15 mouse cellular contexts compared by ENCODE assay signal in the genomic region with DNA sequence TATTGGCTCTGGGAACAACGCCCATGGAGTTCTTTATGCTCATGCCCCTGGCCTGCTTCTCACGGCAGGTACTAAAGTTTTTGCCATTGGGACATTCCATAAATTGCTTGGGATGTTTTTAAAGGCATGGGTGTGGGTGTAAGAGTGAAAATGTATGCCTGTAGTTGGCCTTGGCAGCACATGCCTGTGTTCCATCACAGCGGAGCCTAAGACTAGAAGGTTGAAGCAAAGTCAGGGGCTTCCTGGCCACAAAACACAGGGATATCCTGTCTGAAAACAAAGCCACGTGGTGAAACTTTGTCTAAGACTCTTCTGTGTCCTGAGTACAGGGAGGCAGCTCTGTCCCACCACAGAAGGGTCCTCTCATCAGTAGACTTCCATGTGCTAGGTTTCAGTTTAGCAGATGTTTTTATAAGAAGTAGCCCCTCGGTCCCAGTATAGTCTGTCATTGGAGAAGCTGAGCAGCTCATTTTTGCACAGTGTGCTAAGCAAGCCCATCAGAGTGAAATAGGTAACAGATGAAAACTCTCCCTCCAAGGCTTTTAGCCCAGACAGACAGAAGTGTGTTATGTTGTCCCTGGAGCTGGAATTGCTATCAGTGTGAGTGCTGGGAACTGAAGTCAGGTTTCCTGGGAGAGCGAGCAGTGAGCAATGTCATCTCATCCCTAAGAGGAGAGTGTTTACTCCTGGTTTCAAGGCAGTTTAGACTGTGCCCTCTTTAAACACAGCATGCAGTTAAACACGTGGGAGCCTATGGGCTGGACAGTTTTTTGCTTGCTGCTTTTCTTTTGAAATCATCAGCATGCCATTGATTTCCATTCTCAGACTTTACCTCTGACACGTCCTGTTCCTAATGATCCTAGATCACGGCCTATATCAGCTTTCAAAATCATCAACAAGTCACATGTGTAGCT. TPM values are rescaled to one million over a fixed set of nuclear protein-coding genes. Genes with fewer than 3 reads are reported as not detected.
A peak's percentile ranks its signal among the peaks of the same experiment; 100 is the strongest.
DNase-seq lines count a peak whose midpoint lies in the region; ATAC-seq and TF ChIP-seq lines count a peak whose summit lies in the region.
"Had no signal": no experiment of that assay in that cellular context is flagged by ENCODE, and none has a peak within 500 bp of the region (broad histone marks: within the 10 kb centered on the region; RNA-seq: fewer than 3 reads in every experiment).

No protein-coding gene starts in this region.

- H3K27me3 ChIP-seq in hindbrain, embryonic 12.5 days = no peaks in the 10 kb centered on the region
- H3K27me3 ChIP-seq in hindbrain, embryonic 11.5 days (ENCODE audit: control insufficient read depth, insufficient read depth, low read length) = no peaks in the 10 kb centered on the region
- no peaks in the 10 kb centered on the region for H3K27me3 ChIP-seq in stomach, embryonic 16.5 days (ENCODE audit: control insufficient read depth, insufficient read depth, low read length)
- H3K27me3 ChIP-seq in stomach, postnatal 0 days (ENCODE audit: control insufficient read depth, insufficient read depth, low read length) = no peaks in the 10 kb centered on the region
- H3K27me3 ChIP-seq in limb, embryonic 11.5 days (ENCODE audit: control insufficient read depth, insufficient read depth, low read length) = no peaks in the 10 kb centered on the region
- no peaks in the 10 kb centered on the region for H3K27me3 ChIP-seq in forebrain, embryonic 12.5 days
- H3K27me3 ChIP-seq: lung, embryonic 15.5 days; megakaryocyte, embryonic 14.5 days had no signal

- peaks cover 17% of the 10 kb centered on the region for H3K4me1 ChIP-seq in hindbrain, embryonic 12.5 days
- no peaks in the 10 kb centered on the region for H3K4me1 ChIP-seq in hindbrain, embryonic 11.5 days (replicated peaks; ENCODE audit: control insufficient read depth, insufficient read depth, low read length)
- H3K4me1 ChIP-seq in stomach, embryonic 16.5 days (ENCODE audit: control insufficient read depth, insufficient read depth, low read length) = peaks cover 7% of the 10 kb centered on the region; the same call in 1 of the 2 replicates
- no peaks in the 10 kb centered on the region; the same call in 1 of the 2 replicates for H3K4me1 ChIP-seq in stomach, postnatal 0 days (replicated peaks; ENCODE audit: control insufficient read depth, insufficient read depth)
- peaks cover 13% of the 10 kb centered on the region; the same call in 1 of the 2 replicates for H3K4me1 ChIP-seq in limb, embryonic 11.5 days (ENCODE audit: control insufficient read depth, insufficient read depth, low read length)
- peaks cover 8% of the 10 kb centered on the region for H3K4me1 ChIP-seq in forebrain, embryonic 12.5 days
- H3K4me1 ChIP-seq: lung, embryonic 15.5 days had no signal

- no peak for TF ChIP-seq CTCF in stomach, postnatal 0 days (IDR thresholded peaks at IDR 0.05; ENCODE audit: low read depth)

- no peak for DNase-seq in hindbrain, embryonic 11.5 days (ENCODE audit: low spot score)
- DNase-seq in stomach, postnatal 0 days (ENCODE audit: low spot score) = no peak
- DNase-seq in limb, embryonic 11.5 days (ENCODE audit: low spot score) = no peak
- DNase-seq in yolk sac, embryonic 10.5 days (ENCODE audit: low spot score) = peak; percentile 50
- no peak for DNase-seq in gastrocnemius, adult 18-20 months (ENCODE audit: low spot score)
- DNase-seq: cerebellum, adult 11 months; cerebellum, postnatal 36 days; gastrocnemius, postnatal 36 days; thymus, postnatal 36 days had no signal

- H3K27ac ChIP-seq in hindbrain, embryonic 12.5 days = 0 out of 2 replicates have a peak overlapping the region, but pooled peaks have one; percentile 40
- no peak overlapping the region for H3K27ac ChIP-seq in hindbrain, embryonic 11.5 days (ENCODE audit: low read depth, low read length)
- peak overlapping the region; percentile 15; the same call in 1 of the 2 replicates for H3K27ac ChIP-seq in stomach, embryonic 16.5 days (ENCODE audit: low read length)
- no peak overlapping the region for H3K27ac ChIP-seq in stomach, postnatal 0 days (replicated peaks)
- peak overlapping the region; percentile 38; the same call in 1 of the 2 replicates for H3K27ac ChIP-seq in limb, embryonic 11.5 days (replicated peaks; ENCODE audit: low read depth, low read length)
- H3K27ac ChIP-seq in forebrain, embryonic 12.5 days = no peak overlapping the region
- H3K27ac ChIP-seq: left cerebral cortex, adult 2 months; lung, embryonic 15.5 days had no signal

- H3K9me3 ChIP-seq in hindbrain, embryonic 12.5 days (replicated peaks) = no peaks in the 10 kb centered on the region
- no peaks in the 10 kb centered on the region for H3K9me3 ChIP-seq in hindbrain, embryonic 11.5 days (ENCODE audit: control insufficient read depth, low read length)
- H3K9me3 ChIP-seq in stomach, embryonic 16.5 days (replicated peaks; ENCODE audit: control insufficient read depth, low read length) = no peaks in the 10 kb centered on the region
- H3K9me3 ChIP-seq in stomach, postnatal 0 days (ENCODE audit: control insufficient read depth, low read length) = no peaks in the 10 kb centered on the region
- H3K9me3 ChIP-seq in limb, embryonic 11.5 days (ENCODE audit: control insufficient read depth, low read length) = no peaks in the 10 kb centered on the region
- no peaks in the 10 kb centered on the region for H3K9me3 ChIP-seq in forebrain, embryonic 12.5 days
- H3K9me3 ChIP-seq: lung, embryonic 15.5 days; megakaryocyte, embryonic 14.5 days had no signal

- H3K36me3 ChIP-seq in hindbrain, embryonic 12.5 days = peaks cover 27% of the 10 kb centered on the region
- H3K36me3 ChIP-seq in hindbrain, embryonic 11.5 days (ENCODE audit: control insufficient read depth, insufficient read depth, low read length) = no peaks in the 10 kb centered on the region; the same call in 1 of the 2 replicates
- peaks cover 4% of the 10 kb centered on the region; the same call in 1 of the 2 replicates for H3K36me3 ChIP-seq in stomach, embryonic 16.5 days (ENCODE audit: control insufficient read depth, insufficient read depth, low read length)
- H3K36me3 ChIP-seq in stomach, postnatal 0 days (ENCODE audit: control insufficient read depth, insufficient read depth, low read length) = peaks cover 2% of the 10 kb centered on the region; the same call in 1 of the 2 replicates
- peaks cover 3% of the 10 kb centered on the region; the same call in 1 of the 2 replicates for H3K36me3 ChIP-seq in limb, embryonic 11.5 days (ENCODE audit: control insufficient read depth, insufficient read depth, low read length)
- peaks cover 32% of the 10 kb centered on the region for H3K36me3 ChIP-seq in forebrain, embryonic 12.5 days (replicated peaks)

- no peak overlapping the region for H3K4me2 ChIP-seq in hindbrain, embryonic 12.5 days (replicated peaks)
- H3K4me2 ChIP-seq in hindbrain, embryonic 11.5 days (replicated peaks; ENCODE audit: low read depth, low read length) = no peak overlapping the region
- H3K4me2 ChIP-seq in stomach, embryonic 16.5 days (ENCODE audit: low read depth, low read length) = no peak overlapping the region
- H3K4me2 ChIP-seq in stomach, postnatal 0 days (replicated peaks; ENCODE audit: low read depth) = no peak overlapping the region
- no peak overlapping the region for H3K4me2 ChIP-seq in limb, embryonic 11.5 days (ENCODE audit: low read depth, severe bottlenecking)
- no peak overlapping the region for H3K4me2 ChIP-seq in forebrain, embryonic 12.5 days
- H3K4me2 ChIP-seq: lung, embryonic 15.5 days had no signal

- no peak overlapping the region for H3K9ac ChIP-seq in hindbrain, embryonic 12.5 days
- H3K9ac ChIP-seq in hindbrain, embryonic 11.5 days (ENCODE audit: low read depth, low read length) = no peak overlapping the region
- H3K9ac ChIP-seq in stomach, embryonic 16.5 days (ENCODE audit: low read length) = no peak overlapping the region
- H3K9ac ChIP-seq in stomach, postnatal 0 days (ENCODE audit: low read length) = no peak overlapping the region
- no peak overlapping the region for H3K9ac ChIP-seq in limb, embryonic 11.5 days (ENCODE audit: low read length)
- no peak overlapping the region for H3K9ac ChIP-seq in forebrain, embryonic 12.5 days
- H3K9ac ChIP-seq: lung, embryonic 15.5 days had no signal

- H3K4me3 ChIP-seq in hindbrain, embryonic 12.5 days = no peak overlapping the region
- H3K4me3 ChIP-seq in hindbrain, embryonic 11.5 days (ENCODE audit: low read depth, low read length) = no peak overlapping the region
- no peak overlapping the region for H3K4me3 ChIP-seq in stomach, embryonic 16.5 days (replicated peaks; ENCODE audit: low read length)
- no peak overlapping the region for H3K4me3 ChIP-seq in stomach, postnatal 0 days (ENCODE audit: low read depth, low read length)
- H3K4me3 ChIP-seq in limb, embryonic 11.5 days (ENCODE audit: low read depth, low read length) = no peak overlapping the region
- H3K4me3 ChIP-seq in forebrain, embryonic 12.5 days (replicated peaks) = no peak overlapping the region
- H3K4me3 ChIP-seq: left cerebral cortex, adult 2 months; lung, embryonic 15.5 days; megakaryocyte, embryonic 14.5 days had no signal

- no peak for ATAC-seq in hindbrain, embryonic 12.5 days (ENCODE audit: low FRiP score)
- no peak for ATAC-seq in hindbrain, embryonic 11.5 days (ENCODE audit: low FRiP score)
- no peak for ATAC-seq in stomach, embryonic 16.5 days (ENCODE audit: insufficient read depth, low FRiP score)
- no peak for ATAC-seq in stomach, postnatal 0 days (ENCODE audit: low FRiP score, low TSS enrichment)
- ATAC-seq in limb, embryonic 11.5 days (ENCODE audit: insufficient number of reproducible peaks, low FRiP score, low TSS enrichment, low read depth) = no peak
- no peak for ATAC-seq in forebrain, embryonic 12.5 days (ENCODE audit: low FRiP score)

- no peak for TF ChIP-seq EP300 in stomach, postnatal 0 days (optimal IDR thresholded peaks at IDR 0.05)

- WGBS in hindbrain, embryonic 12.5 days = 69% methylated on average over 9 of the region's 9 CpGs
- WGBS in hindbrain, embryonic 11.5 days = 69% methylated on average over 9 of the region's 9 CpGs
- WGBS in stomach, embryonic 16.5 days = 52% methylated on average over 9 of the region's 9 CpGs
- 47% methylated on average over 9 of the region's 9 CpGs for WGBS in stomach, postnatal 0 days
- 70% methylated on average over 9 of the region's 9 CpGs for WGBS in limb, embryonic 11.5 days
- WGBS in forebrain, embryonic 12.5 days = 80% methylated on average over 9 of the region's 9 CpGs

RNA-seq across cellular contexts. Expression of gene Rsg1, which starts 26.6 kb away (rescaled TPM):
- polyA plus RNA-seq in hindbrain, embryonic 12.5 days (2016; fragmentation: Nextera tagmentation; extraction: Ambion mirVana) = 5.8 and 5.9 TPM in 2 replicates
- polyA plus RNA-seq in hindbrain, embryonic 11.5 days (2014; fragmentation: Nextera tagmentation; extraction: Ambion mirVana) = 6.3 and 6.8 TPM in 2 replicates
- polyA plus RNA-seq in stomach, embryonic 16.5 days (2015; fragmentation: Nextera tagmentation; extraction: Ambion mirVana) = 5.5 and 5.6 TPM in 2 replicates
- 1.8 and 2.3 TPM in 2 replicates for polyA plus RNA-seq in stomach, postnatal 0 days (2015; fragmentation: Nextera tagmentation; extraction: Ambion mirVana)
- polyA plus RNA-seq in limb, embryonic 11.5 days (2014; fragmentation: Nextera tagmentation; extraction: Ambion mirVana) = 5.3 and 8.7 TPM in 2 replicates
- total RNA-seq in gastrocnemius, adult 18-20 months (2021) = under 1 TPM in 1 of 2 experiments, not detected in 1; 0.31 TPM
- 6.5 and 7.0 TPM in 2 replicates for polyA plus RNA-seq in forebrain, embryonic 12.5 days (2016; fragmentation: Nextera tagmentation; extraction: Ambion mirVana)
- total RNA-seq: gastrocnemius, postnatal 36 days had no signal

RNA-seq across cellular contexts. Expression of gene Fbxo42, which starts 39.5 kb away (rescaled TPM):
- polyA plus RNA-seq in hindbrain, embryonic 12.5 days (2016; fragmentation: Nextera tagmentation; extraction: Ambion mirVana) = 28.3 and 28.6 TPM in 2 replicates
- 21.9 and 24.8 TPM in 2 replicates for polyA plus RNA-seq in hindbrain, embryonic 11.5 days (2014; fragmentation: Nextera tagmentation; extraction: Ambion mirVana)
- polyA plus RNA-seq in stomach, embryonic 16.5 days (2015; fragmentation: Nextera tagmentation; extraction: Ambion mirVana) = 18.3 and 22.0 TPM in 2 replicates
- polyA plus RNA-seq in stomach, postnatal 0 days (2015; fragmentation: Nextera tagmentation; extraction: Ambion mirVana) = 9.8 and 11.5 TPM in 2 replicates
- polyA plus RNA-seq in limb, embryonic 11.5 days (2014; fragmentation: Nextera tagmentation; extraction: Ambion mirVana) = 30.4 and 36.6 TPM in 2 replicates
- total RNA-seq in gastrocnemius, adult 18-20 months (2021) = 10 to 100 TPM; 10.8 to 11.2 TPM
- polyA plus RNA-seq in forebrain, embryonic 12.5 days (2016; fragmentation: Nextera tagmentation; extraction: Ambion mirVana) = 24.7 and 26.9 TPM in 2 replicates

RNA-seq across cellular contexts. Expression of gene Szrd1, which starts 47.6 kb away (rescaled TPM):
- 30.7 and 32.4 TPM in 2 replicates for polyA plus RNA-seq in hindbrain, embryonic 12.5 days (2016; fragmentation: Nextera tagmentation; extraction: Ambion mirVana)
- polyA plus RNA-seq in hindbrain, embryonic 11.5 days (2014; fragmentation: Nextera tagmentation; extraction: Ambion mirVana) = 35.5 and 35.7 TPM in 2 replicates
- polyA plus RNA-seq in stomach, embryonic 16.5 days (2015; fragmentation: Nextera tagmentation; extraction: Ambion mirVana) = 51.6 and 53.0 TPM in 2 replicates
- polyA plus RNA-seq in stomach, postnatal 0 days (2015; fragmentation: Nextera tagmentation; extraction: Ambion mirVana) = 28.6 and 29.6 TPM in 2 replicates
- 30.5 and 39.1 TPM in 2 replicates for polyA plus RNA-seq in limb, embryonic 11.5 days (2014; fragmentation: Nextera tagmentation; extraction: Ambion mirVana)
- 100 to 1,000 TPM; 160 to 163 TPM for total RNA-seq in gastrocnemius, adult 18-20 months (2021)
- 32.2 and 36.4 TPM in 2 replicates for polyA plus RNA-seq in forebrain, embryonic 12.5 days (2016; fragmentation: Nextera tagmentation; extraction: Ambion mirVana)

RNA-seq across cellular contexts. Expression of gene Arhgef19, which starts 52.1 kb away (rescaled TPM):
- 6.1 and 10.9 TPM in 2 replicates for polyA plus RNA-seq in hindbrain, embryonic 12.5 days (2016; fragmentation: Nextera tagmentation; extraction: Ambion mirVana)
- polyA plus RNA-seq in hindbrain, embryonic 11.5 days (2014; fragmentation: Nextera tagmentation; extraction: Ambion mirVana) = 2.1 and 3.1 TPM in 2 replicates
- polyA plus RNA-seq in stomach, embryonic 16.5 days (2015; fragmentation: Nextera tagmentation; extraction: Ambion mirVana) = 16.1 and 18.9 TPM in 2 replicates
- 6.6 and 9.2 TPM in 2 replicates for polyA plus RNA-seq in stomach, postnatal 0 days (2015; fragmentation: Nextera tagmentation; extraction: Ambion mirVana)
- polyA plus RNA-seq in limb, embryonic 11.5 days (2014; fragmentation: Nextera tagmentation; extraction: Ambion mirVana) = 4.6 and 5.2 TPM in 2 replicates
- total RNA-seq in gastrocnemius, adult 18-20 months (2021) = under 1 TPM; 0.32 to 0.33 TPM
- 1.9 and 2.6 TPM in 2 replicates for polyA plus RNA-seq in forebrain, embryonic 12.5 days (2016; fragmentation: Nextera tagmentation; extraction: Ambion mirVana)

Comparison
In these comparisons a context has a peak if more than half of its experiments do, and no peak if none do; other contexts are left out.
1. H3K27ac ChIP-seq: peak in hindbrain, embryonic 12.5 days (single experiment), stomach, embryonic 16.5 days (single experiment) and limb, embryonic 11.5 days (single experiment); none in hindbrain, embryonic 11.5 days (single experiment), stomach, postnatal 0 days (single experiment) and forebrain, embryonic 12.5 days (single experiment).